Mouse (Mus musculus) heart, embryonic 16.5 days (tissue): ENCODE data around the gene Srrm1. TPM values are rescaled to one million over a fixed set of nuclear protein-coding genes. Genes with fewer than 3 reads are reported as not detected.

Source experiments
- ATAC-seq: fragments of 200-750 bp; cut with Nextera tagmentation; replicated peaks from 2 replicates; pipeline ENCODE4 v1.8.0; 2017; ENCODE audit warnings: moderate number of reproducible peaks; ENCODE audit not compliant: insufficient read depth, low FRiP score; ENCODE audit errors: extremely low read depth
- H3K27ac ChIP-seq: fragments of 300-500 bp; sonication (generic); 2 replicates; pipeline ENCODE4 v1.5.1; 2014; ENCODE audit warnings: mild to moderate bottlenecking, low read length, control low read depth, moderate library complexity
- H3K27me3 ChIP-seq: fragments of 300-500 bp; sonication (generic); 2 replicates; pipeline ENCODE4 v1.6.1; 2014; ENCODE audit warnings: low read length, mixed read lengths; ENCODE audit not compliant: control insufficient read depth, insufficient read depth
- H3K36me3 ChIP-seq: fragments of 300-500 bp; sonication (generic); 2 replicates; pipeline ENCODE4 v1.6.1; 2014; ENCODE audit not compliant: control insufficient read depth, insufficient read depth
- H3K4me1 ChIP-seq: fragments of 300-500 bp; sonication (generic); 2 replicates; pipeline ENCODE4 v1.6.1; 2014; ENCODE audit warnings: low read length, mixed read lengths; ENCODE audit not compliant: control insufficient read depth, insufficient read depth
- H3K4me2 ChIP-seq: fragments of 300-500 bp; sonication (generic); 2 replicates; pipeline ENCODE4 v1.6.1; 2014; ENCODE audit warnings: low read depth, mild to moderate bottlenecking, control low read depth, low read length
- H3K4me3 ChIP-seq: fragments of 300-500 bp; sonication (generic); 2 replicates; pipeline ENCODE4 v1.5.1; 2014; ENCODE audit warnings: mild to moderate bottlenecking, control low read depth, low read length
- H3K9ac ChIP-seq: fragments of 300-500 bp; sonication (generic); 2 replicates; pipeline ENCODE4 v1.6.1; 2014; ENCODE audit warnings: low read length, control low read depth
- H3K9me3 ChIP-seq: fragments of 300-500 bp; sonication (generic); replicated peaks from 2 replicates; pipeline ENCODE4 v1.6.1; 2016; ENCODE audit warnings: low read length; ENCODE audit not compliant: control insufficient read depth
- WGBS: fragments of 180-500 bp; shearing (Covaris S2); extraction: QIAGEN DNeasy Blood & Tissue Kit; methylation state at CpG from one replicate; pipeline ENCODE4 v1.1.7; 2014; 5-methylcytosine and 5-hydroxymethylcytosine counted together
- polyA plus RNA-seq: library from polyadenylated mRNA; unstranded; fragments of >200 nt; fragmentation: Nextera tagmentation; extraction: Ambion mirVana; gene quantifications from 2 replicates; pipeline ENCODE4 v1.2.1, GENCODE M21; 2015

Srrm1 gene
- polyA plus RNA-seq, 1 experiment from 2014 or later, result 145 TPM

- 39% methylated on average over 3 of the region's 3 CpGs for WGBS
- no peaks in the 10 kb centered on the region for H3K9me3 ChIP-seq
- no peak for ATAC-seq
- H3K27me3 ChIP-seq, result no peaks in the 10 kb centered on the region
- no peak overlapping the region for H3K4me2 ChIP-seq
- no peak overlapping the region for H3K9ac ChIP-seq
- H3K27ac ChIP-seq, result no peak overlapping the region
- peaks cover 21% of the 10 kb centered on the region for H3K4me1 ChIP-seq
- H3K36me3 ChIP-seq, result no peaks in the 10 kb centered on the region
- no peak overlapping the region for H3K4me3 ChIP-seq
Measured at GRCm38 (mm10) chr4:135301166-135301565, 52.0 kb downstream of the Srrm1 start.

DNA sequence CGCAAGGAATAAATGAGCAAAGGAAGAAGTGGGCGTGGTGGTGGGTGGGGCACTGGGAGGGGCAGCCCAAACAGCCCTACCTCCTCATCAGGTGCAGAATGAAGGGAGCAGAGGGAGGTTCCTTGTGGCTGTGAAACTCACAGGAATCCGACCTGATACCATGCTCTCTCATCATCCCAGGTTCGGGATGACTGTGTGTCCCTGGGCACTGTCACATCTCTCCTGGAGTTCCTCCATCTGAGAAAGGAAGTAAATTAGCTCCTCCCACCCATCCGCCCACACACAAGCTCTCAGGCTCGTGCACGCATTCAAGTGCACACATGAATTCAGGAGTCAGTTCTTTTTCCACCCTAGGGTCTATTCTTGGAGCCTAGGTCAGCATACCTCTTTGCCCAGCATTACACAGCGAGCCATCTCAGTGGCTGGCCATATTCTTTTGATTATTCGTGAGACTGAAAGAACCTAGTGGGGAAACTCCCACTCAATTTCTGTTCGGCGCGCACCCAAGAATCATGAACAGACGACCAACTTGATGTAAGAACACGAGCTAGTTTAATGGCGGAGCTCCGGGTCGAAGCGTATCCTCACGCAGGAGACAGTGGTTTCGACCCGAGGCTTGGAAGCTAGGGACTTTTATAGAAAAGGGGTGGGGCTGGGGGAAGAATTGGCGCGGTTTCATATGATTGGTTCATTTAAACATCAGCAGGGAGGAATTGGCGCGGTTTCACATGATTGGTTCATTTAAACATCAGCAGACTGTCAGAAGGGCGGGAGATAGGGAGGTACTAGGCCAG lies 52.7 kb downstream of the Srrm1 start:
- Histone ChIP-seq H3K4me1 (peaks cover 21% of the 10 kb centered on the region), H3K27ac (no peak overlapping the region), H3K4me3 (no peak overlapping the region), H3K27me3 (no peaks in the 10 kb centered on the region), H3K9ac (no peak overlapping the region), H3K36me3 (no peaks in the 10 kb centered on the region), H3K4me2 (no peak overlapping the region), H3K9me3 (no peaks in the 10 kb centered on the region)
- no peak for ATAC-seq
- 85% methylated on average over 26 of the region's 26 CpGs for WGBS

DNA sequence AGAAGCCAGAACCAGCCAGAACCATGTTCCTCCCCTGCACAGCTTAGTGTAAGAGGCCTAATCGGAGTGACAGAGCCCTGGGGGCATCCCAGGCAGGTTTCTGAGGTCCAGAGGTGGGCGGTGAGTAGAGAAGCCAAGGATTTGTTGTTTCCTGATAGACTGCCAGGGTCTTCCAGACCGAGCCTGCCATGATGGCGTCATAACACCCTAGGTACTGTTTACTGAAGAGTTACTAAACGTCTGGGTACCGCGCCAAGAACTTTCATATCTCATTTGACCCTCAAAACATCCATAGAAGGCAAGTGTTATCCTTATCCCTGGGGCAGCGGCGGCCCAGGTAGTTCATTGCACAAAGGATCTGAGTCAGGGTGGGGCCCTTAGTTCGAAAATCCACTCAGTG lies 54.4 kb downstream of the Srrm1 start:
- H3K4me1 ChIP-seq, result peaks cover 21% of the 10 kb centered on the region
- no peaks in the 10 kb centered on the region for H3K9me3 ChIP-seq
- peak overlapping the region; percentile 54 for H3K27ac ChIP-seq
- H3K9ac ChIP-seq, result no peak overlapping the region
- H3K27me3 ChIP-seq, result no peaks in the 10 kb centered on the region
- no peak overlapping the region for H3K4me2 ChIP-seq
- 70% methylated on average over 10 of the region's 10 CpGs for WGBS
- ATAC-seq, result no peak
- no peak overlapping the region for H3K4me3 ChIP-seq
- no peaks in the 10 kb centered on the region for H3K36me3 ChIP-seq

DNA sequence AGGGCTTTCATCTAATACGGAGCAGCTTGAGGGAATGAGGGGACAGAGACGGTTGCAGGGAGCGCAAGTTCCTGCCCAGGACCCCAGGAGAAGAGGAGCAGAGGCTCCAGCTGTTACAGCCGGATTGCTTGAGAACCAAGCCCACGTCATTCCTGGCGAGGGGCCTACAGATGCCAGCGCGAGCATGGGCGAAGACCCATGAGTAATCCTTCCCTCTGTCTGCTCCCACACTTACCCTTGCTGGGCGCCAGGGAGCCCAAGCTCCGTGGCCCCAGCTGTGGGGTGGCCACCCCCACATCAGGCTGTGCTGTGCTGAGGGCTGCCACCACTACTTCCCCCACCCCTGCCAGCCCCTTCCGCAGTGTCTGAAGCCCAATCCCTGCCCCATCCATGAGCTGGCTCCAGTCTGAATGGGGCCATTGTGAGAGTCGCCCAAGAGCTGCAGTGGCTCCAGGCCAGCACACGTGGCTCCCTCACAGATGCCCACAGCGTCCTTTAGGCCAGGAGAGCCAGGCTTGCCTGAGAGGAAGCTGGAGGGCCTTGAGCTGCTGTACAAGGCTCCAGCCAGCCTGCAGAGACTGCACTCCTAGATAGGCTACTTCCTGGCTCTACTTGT lies 55.1 kb downstream of the Srrm1 start:
- ATAC-seq, result peak; percentile 55
- H3K9me3 ChIP-seq, result no peaks in the 10 kb centered on the region
- H3K4me1 ChIP-seq, result peaks cover 21% of the 10 kb centered on the region
- H3K4me2 ChIP-seq, result no peak overlapping the region
- H3K27me3 ChIP-seq, result no peaks in the 10 kb centered on the region
- whole genome bisulfite sequencing, result 61% methylated on average over 15 of the region's 15 CpGs
- H3K27ac ChIP-seq, result peak overlapping the region; percentile 54
- no peaks in the 10 kb centered on the region for H3K36me3 ChIP-seq
- H3K4me3 ChIP-seq, result no peak overlapping the region
- H3K9ac ChIP-seq, result peak overlapping the region; percentile 29; the same call in 1 of the 2 replicates

DNA sequence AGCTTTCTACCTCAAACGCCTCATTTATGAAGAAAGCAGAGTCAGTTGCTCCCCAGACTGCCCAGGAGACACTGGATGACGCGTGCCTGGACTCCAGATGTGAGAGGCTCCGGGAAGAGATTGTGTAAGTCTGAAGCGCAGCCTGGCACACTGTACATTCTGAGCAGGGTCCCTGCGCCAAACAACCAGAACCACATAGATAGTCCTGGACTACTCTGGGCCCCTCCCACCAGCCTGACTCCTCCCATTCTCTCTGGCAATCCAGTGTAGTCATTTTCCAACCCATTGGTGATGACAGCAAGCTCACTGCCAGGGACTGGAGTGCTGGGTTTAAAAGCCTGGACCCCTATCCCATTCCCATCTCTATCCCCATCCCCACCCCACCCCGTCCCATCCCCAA lies 56.0 kb downstream of the Srrm1 start:
- H3K4me3 ChIP-seq, result no peak overlapping the region
- no peak for ATAC-seq
- H3K4me2 ChIP-seq, result no peak overlapping the region
- WGBS, result 71% methylated on average over 7 of the region's 7 CpGs
- H3K27ac ChIP-seq, result peak overlapping the region; percentile 21
- peaks cover 27% of the 10 kb centered on the region for H3K4me1 ChIP-seq
- H3K9me3 ChIP-seq, result no peaks in the 10 kb centered on the region
- no peaks in the 10 kb centered on the region for H3K27me3 ChIP-seq
- no peaks in the 10 kb centered on the region for H3K36me3 ChIP-seq
- H3K9ac ChIP-seq, result no peak overlapping the region

GRCm38 (mm10) chr4:135296565-135296964 lies 56.6 kb downstream of the Srrm1 start:
- H3K36me3 ChIP-seq, result no peaks in the 10 kb centered on the region
- peaks cover 33% of the 10 kb centered on the region for H3K4me1 ChIP-seq
- no peak overlapping the region for H3K4me2 ChIP-seq
- H3K27ac ChIP-seq, result no peak overlapping the region; the same call in 1 of the 2 replicates
- no peaks in the 10 kb centered on the region for H3K9me3 ChIP-seq
- ATAC-seq, result no peak
- H3K27me3 ChIP-seq, result no peaks in the 10 kb centered on the region
- H3K4me3 ChIP-seq, result no peak overlapping the region
- H3K9ac ChIP-seq, result no peak overlapping the region

DNA sequence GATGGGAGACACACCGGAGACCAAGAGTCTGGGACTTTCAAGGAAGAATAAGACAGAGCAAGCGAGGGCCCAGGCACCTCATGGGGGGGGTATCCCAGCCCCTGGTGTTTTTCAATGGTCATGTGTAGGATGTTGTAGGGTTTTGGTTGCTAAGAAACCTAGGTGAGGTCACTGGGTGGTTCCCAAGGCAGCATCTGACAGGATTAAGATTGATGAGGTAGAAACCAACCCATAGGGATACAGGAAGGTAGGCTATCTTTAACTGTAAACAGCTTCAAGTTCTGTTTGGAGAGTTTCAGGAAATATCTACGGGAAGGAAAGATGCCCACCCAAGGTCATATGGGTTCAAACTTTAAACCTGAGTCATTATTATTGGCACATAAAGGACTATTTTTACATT lies 59.3 kb downstream of the Srrm1 start:
- no peak overlapping the region for H3K27ac ChIP-seq
- no peak overlapping the region for H3K9ac ChIP-seq
- no peaks in the 10 kb centered on the region for H3K9me3 ChIP-seq
- ATAC-seq, result no peak
- 81% methylated on average over 3 of the region's 3 CpGs for WGBS
- peaks cover 27% of the 10 kb centered on the region for H3K4me1 ChIP-seq
- H3K4me2 ChIP-seq, result no peak overlapping the region
- no peaks in the 10 kb centered on the region for H3K36me3 ChIP-seq
- no peak overlapping the region for H3K4me3 ChIP-seq
- H3K27me3 ChIP-seq, result no peaks in the 10 kb centered on the region

DNA sequence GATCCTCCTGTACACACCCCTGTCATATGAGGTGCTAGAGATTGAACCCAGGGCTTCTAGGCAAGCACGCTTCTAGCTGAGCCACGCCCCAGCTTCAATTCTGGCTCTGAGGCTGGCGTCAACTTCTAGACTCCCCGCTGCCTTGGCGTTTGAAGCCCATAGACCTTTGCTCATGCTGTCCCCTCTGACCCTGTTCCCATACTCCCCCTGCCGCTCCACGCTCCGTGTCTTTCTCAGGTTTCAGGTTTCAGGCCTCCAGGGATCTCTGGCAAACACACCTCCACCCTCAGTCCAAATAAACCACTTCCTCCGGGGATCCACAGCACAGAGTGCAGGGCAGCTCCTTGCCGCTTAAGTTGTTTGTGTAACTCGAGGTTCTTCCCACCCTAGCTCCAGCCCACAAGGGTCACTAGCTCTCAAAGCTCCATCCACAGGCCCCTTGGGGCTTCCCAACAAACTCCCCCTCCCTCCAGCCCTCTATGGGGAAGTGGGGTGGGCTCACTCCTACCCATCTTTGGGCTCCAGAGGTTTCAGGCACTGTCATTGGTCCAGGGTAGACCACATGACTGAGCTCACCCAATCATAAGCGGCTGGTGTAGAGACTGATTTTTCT lies 60.5 kb downstream of the Srrm1 start:
- Histone ChIP-seq H3K4me3 (no peak overlapping the region; the same call in 1 of the 2 replicates), H3K27ac (peak overlapping the region; percentile 26; the same call in 1 of the 2 replicates), H3K27me3 (no peaks in the 10 kb centered on the region), H3K4me2 (peak overlapping the region; percentile 47), H3K9me3 (no peaks in the 10 kb centered on the region), H3K36me3 (no peaks in the 10 kb centered on the region), H3K9ac (peak overlapping the region; percentile 43; the same call in 1 of the 2 replicates), H3K4me1 (peaks cover 19% of the 10 kb centered on the region)
- peak; percentile 56; the same call in 1 of the 2 replicates for ATAC-seq
- WGBS, result 11% methylated on average over 12 of the region's 12 CpGs

DNA sequence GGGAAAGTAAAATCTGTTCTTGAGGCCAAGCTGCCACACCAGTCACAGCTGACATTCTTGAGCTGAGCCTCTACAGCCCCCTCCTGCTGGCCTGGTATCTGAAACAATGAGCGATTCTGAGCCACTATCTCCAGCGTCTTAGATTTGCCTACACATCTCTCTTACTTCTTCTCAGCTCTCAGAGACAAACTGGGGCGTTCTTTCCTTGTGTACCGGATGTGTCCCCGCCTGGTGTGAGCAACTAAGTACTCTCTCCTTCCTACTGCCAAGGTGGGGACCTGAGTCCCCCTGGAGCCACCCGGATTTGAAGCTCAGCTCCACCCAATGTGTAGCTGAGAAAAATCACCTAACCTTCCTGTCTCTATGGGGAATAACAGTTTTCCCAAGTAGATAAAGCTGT lies 61.3 kb downstream of the Srrm1 start:
- Histone ChIP-seq H3K9me3 (no peaks in the 10 kb centered on the region), H3K4me1 (peaks cover 24% of the 10 kb centered on the region), H3K27ac (no peak overlapping the region), H3K27me3 (no peaks in the 10 kb centered on the region), H3K4me3 (no peak overlapping the region), H3K36me3 (no peaks in the 10 kb centered on the region), H3K4me2 (no peak overlapping the region), H3K9ac (no peak overlapping the region)
- no peak for ATAC-seq
- 25% methylated on average over 6 of the region's 6 CpGs for WGBS
